Mouse (Mus musculus) frontal cortex, adult 2 months (tissue): Measurements from ENCODE around the gene Amigo3. TPM values are rescaled to one million over a fixed set of nuclear protein-coding genes. Genes with fewer than 3 reads are reported as not detected.
"Not testable (repeated sequence)": the region's sequence is repeated elsewhere in the genome, so short reads cannot be mapped to it uniquely, and the experiment has no call there.

Source experiments
- DNase-seq, 2 experiments: peaks; one replicate each; pipeline ENCODE4 v3.0.0; 2022; ENCODE audit warnings: low spot score in 1 of 2; ENCODE audit errors: extremely low spot score in 1 of 2
- polyA plus RNA-seq: library from polyadenylated mRNA; depleted of rRNA; stranded (reverse); fragments of >200 nt; gene quantifications from 2 replicates; pipeline ENCODE4 v1.2.3, GENCODE M21; 2012; rRNA removed

Gene Amigo3
- polyA plus RNA-seq = 1.4 and 1.6 TPM in 2 replicates

DNA sequence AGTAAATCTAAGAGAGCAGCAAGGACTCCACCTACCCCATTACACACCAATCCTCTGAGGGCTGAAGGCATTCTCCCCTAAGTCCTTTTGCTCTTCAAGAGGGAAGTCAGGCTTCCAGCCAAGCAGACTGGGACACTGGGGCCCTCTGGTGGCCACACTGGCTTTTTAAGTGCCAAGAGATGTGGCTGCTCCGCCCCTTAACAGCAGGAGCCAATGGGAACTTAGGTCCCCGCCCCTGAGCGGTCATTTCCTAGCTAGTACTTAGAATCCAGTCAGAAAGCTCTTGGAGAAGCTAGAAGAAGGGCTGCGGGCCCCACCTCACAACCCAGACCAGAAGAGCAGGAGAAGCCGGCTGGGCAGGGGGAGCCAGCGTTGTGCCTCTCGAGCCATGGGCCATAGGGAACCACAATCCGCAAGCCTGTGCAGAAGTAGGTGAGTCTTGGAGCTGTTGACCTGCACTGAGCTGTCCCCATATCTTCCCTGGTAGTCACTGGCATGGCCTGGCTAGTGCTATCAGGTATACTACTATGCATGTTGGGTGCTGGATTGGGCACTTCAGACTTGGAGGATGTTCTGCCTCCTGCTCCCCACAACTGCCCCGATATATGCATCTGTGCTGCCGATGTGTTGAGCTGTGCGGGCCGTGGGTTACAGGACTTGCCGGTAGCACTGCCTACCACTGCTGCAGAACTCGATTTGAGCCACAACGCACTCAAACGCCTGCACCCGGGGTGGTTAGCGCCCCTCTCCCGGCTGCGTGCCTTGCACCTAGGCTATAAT lies at the start of gene Amigo3:
Gene Amigo3, plus strand, starts transcription at position 275 of the 780 bp plus-strand sequence.
- DNase-seq = peak; percentile 96 to 99

- DNase-seq = peak in 1 of 2 experiments; percentile 14
These were observed 49.4 kb upstream of the Amigo3 start for GRCm38 (mm10) chr9:108003531-108003890.

DNA sequence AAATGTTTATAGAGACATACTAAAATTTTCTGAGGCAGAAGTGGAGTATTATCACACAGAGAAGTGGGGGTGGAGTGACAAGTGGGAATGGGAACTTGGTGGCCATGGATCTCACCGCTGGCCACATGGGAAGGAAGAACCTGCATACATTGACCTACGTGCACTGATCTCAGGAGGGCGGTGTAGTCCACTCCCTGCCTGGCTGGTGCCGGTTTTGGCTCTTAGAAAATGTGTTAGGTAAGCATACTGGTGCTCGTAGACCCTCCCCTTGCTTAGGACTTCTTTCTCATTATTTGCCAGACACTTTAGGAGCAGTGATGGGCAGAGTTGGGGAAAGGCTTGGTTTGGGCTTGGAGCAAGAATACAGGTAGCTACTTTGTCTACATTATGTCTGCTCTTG lies 44.9 kb upstream of the Amigo3 start:
- no peak for DNase-seq

DNA sequence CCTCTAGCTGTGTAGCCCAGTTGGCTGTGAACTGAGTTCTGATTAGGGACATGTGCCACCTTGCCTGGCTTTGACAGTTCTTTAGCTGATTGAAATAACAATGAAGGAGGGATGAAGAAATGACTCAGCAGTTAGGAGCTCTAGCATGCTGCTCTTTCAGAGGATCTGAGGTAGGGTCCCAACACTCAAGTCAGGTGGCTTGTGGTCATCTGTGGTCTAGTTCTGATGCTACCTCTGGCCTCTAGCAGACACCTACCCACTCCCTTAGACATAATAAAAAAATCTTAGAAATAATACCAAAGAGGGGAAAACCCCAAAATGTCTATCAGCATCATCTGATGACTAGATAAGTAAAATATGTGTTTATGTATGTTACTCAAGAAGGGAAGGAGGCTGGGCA lies 42.6 kb upstream of the Amigo3 start:
- DNase-seq = no peak

DNA sequence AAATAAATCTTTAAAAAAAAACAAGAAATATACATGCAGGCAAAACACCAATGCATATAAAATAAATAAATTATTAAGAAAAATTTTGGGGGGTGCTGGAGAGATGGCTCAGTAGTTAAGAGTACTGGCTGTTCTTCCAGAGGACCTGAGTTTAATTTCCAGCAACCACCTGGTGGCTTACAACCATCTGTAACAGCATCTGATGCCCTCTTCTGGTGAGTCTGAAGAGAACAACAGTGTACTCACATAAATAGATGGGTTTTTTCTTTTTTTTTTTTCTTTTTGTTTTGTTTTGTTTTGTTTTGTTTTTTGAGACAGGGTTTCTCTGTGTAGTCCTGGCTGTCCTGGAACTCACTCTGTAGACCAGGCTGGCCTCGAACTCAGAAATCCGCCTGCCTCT lies 39.4 kb upstream of the Amigo3 start:
- DNase-seq = not testable (repeated sequence)

DNA sequence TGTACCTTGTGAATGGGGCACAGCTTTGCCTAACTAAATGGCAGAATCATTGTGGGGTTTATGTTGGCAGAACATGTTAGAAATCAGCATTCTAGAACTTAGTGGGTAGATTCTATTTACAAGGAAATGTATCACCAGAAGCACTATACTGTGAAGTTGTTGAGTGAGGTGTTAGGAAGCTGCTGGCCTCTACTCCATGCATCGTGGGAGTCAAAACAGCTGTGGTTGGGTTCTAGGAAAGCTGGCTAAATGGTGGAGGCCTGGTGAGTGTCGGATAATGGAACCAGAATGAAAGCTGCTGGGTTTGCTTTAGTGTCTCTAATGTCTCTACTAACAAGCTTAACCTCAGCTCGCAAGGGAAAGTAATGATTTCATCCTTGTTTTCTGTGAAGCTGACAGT lies 35.8 kb upstream of the Amigo3 start:
- peak in 1 of 2 experiments; percentile 54 for DNase-seq

DNA sequence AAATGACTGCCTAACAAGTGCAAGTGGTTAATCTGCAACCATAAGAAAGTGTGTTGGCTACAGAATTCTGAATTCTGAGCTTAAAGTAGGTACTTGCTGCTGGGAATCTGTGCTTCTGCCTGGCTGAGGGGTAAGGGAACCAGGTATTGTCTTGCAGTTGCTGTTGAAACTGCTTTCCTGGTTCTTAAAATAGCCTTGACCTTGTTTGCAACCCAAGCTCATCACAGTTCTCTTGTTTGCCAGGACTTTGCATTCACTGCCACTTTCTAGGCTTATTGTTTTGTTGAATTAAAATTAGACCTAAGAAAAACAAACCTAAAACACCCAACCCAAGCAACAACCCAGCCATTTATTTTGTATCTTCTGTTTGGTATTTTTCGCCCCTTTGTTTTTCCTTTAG lies 32.2 kb upstream of the Amigo3 start:
- no peak for DNase-seq

- DNase-seq = no peak
These were observed 29.7 kb upstream of the Amigo3 start for GRCm38 (mm10) chr9:108023216-108023615.

DNA sequence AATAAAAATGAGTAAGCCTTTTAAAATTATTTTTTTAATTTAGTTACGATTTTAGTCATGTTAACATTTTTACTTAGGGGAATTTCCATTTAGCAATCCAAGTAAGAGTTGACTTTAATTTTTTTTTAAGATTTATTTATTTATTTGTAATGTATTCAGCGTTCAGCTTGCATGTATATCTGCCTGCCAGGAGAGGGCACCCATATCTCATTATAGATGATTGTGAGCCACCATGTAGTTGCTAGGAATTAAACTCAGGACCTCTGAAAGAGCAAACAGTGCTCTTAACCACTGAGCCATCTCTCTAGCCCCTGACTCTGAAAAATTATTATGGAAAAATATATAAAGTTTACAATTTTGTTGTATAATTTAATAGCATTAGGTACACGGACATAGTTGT lies 26.4 kb upstream of the Amigo3 start:
- DNase-seq = no peak

- DNase-seq = no peak
These were observed 25.1 kb upstream of the Amigo3 start for GRCm38 (mm10) chr9:108027867-108028266.

- no peak for DNase-seq
These were observed 20.8 kb upstream of the Amigo3 start for GRCm38 (mm10) chr9:108032126-108032525.

GRCm38 (mm10) chr9:108035331-108036156 lies 17.4 kb upstream of the Amigo3 start:
- no peak for DNase-seq

- no peak for DNase-seq
These were observed 8.0 kb upstream of the Amigo3 start for GRCm38 (mm10) chr9:108044751-108045492.

GRCm38 (mm10) chr9:108046582-108046981 lies 6.4 kb upstream of the Amigo3 start:
- DNase-seq = no peak

GRCm38 (mm10) chr9:108047601-108048565 lies 5.1 kb upstream of the Amigo3 start:
- DNase-seq = no peak

DNA sequence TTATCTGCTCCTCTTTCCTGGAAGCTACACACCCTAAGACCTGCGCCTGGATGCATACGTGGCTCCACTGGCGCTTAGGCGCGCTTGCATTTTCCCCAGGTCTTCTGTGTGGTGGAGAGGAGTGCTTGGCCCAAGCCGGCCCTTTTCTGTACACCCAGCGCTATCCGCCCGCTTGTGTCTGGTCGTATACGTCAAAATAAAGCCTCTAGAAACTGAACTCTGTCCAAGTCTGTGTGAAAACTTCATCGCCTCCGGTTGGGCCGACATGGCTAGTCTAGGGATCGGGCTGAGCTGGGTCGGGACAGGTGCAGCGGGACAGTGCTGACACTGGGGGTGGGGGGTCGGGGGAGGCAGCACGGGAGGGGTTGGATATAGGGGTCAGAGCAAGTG lies 4.4 kb upstream of the Amigo3 start:
- DNase-seq = no peak

DNA sequence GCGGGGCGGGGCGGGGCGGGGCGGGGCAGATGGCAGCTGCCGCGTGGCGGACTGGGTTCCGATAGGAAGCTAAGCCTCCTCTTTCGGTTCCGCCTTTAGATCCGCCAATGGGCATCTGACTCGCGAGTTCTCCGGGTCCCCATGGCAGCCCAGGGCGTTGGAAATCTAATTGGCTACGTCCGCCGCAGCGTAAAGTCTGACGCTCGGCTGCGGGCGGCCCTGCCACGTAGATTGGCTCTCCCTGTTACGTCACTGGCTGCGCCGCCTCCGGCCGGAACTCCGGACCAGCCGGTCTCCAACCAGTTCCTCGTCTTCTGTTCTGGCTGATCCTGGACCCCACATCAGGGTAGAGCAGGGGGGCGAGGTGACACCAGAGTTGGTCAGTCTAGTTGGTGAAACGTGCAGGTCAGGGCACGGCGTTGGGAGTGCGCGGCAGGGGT lies 3.9 kb upstream of the Amigo3 start, which contains the start of gene Gmppb:
Gene Gmppb, plus strand, starts transcription at position 227 of the 440 bp plus-strand sequence.
- peak; percentile 96 to 98 for DNase-seq

DNA sequence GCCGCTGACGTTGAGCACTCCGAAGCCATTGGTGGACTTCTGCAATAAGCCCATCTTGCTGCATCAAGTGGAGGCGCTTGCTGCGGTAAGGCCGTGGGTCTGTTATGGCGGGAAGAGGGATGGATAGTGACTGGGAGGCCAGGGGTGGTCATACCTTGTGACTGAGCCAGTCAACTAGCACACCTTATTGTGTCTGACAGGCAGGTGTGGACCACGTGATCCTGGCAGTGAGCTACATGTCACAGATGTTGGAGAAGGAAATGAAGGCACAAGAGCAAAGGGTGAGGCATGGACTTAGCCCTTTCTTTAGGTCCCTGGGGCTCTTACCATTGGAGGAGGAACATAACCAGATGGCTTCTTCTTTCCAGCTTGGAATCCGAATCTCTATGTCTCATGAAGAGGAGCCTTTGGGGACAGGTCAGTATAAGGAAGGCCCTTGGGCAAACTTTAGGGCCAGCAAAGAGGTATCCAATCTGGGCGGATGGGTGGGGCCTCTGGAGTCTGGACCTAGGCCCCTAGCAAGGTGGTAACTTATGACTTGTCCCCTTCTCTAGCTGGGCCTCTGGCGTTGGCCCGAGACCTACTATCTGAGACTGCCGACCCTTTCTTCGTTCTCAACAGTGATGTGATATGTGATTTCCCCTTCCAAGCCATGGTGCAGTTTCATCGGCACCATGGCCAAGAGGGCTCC lies 3.3 kb upstream of the Amigo3 start:
- no peak for DNase-seq
